Mouse (Mus musculus): ENCODE results near the gene Psme2b. TPM values are rescaled to one million over a fixed set of nuclear protein-coding genes. Genes with fewer than 3 reads are reported as not detected.
"Not testable (repeated sequence)": the region's sequence is repeated elsewhere in the genome, so short reads cannot be mapped to it uniquely, and the experiment has no call there.

The Psme2b gene
- polyA plus RNA-seq (2015; fragmentation: Nextera tagmentation; extraction: Ambion mirVana), result 5.0 and 7.2 TPM in 2 replicates

DNA sequence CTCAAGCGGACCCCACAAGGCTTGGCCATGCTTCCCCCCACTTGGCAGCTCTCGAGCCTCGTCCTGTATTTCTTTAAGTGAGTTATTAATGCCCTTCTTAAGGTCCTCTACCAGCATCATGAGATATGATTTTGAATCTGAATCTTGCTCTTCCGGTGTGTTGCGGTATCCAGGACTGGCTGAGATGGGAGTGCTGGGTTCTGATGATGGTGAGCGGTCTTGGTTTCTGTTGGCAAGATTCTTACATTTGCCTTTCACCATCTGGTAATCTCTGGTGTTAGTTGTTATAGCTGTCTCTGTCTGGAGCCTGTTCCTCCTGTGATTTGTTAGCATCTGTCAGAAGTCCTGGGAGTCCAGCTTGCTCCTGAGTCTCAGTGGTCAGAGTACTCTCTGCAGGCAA is at the start of gene Psme2b:
Gene Psme2b, minus strand, starts transcription at position 101 of the 400 bp plus-strand sequence.
- not testable (repeated sequence) for H3K4me1 ChIP-seq (ENCODE audit: insufficient read depth, low read depth, low read length); H3K9me3 ChIP-seq (ENCODE audit: low read length); H3K4me3 ChIP-seq (ENCODE audit: low read depth, low read length); H3K36me3 ChIP-seq (ENCODE audit: insufficient read depth, low read length); ATAC-seq; H3K9ac ChIP-seq (replicated peaks; ENCODE audit: low read depth); DNase-seq (ENCODE audit: low spot score); H3K27ac ChIP-seq (ENCODE audit: low read length); H3K4me2 ChIP-seq (replicated peaks; ENCODE audit: low read depth, low read length); H3K27me3 ChIP-seq (replicated peaks; ENCODE audit: insufficient read depth, low read length)
- WGBS, result 88% methylated on average over 6 of the region's 6 CpGs

GRCm38 (mm10) chr11:48994018-48994417 is 48.0 kb upstream of the Psme2b start, which contains the start of gene Tgtp1:
Tgtp1 (minus strand) TSS chr11:48994172.
- H3K9ac ChIP-seq (replicated peaks; ENCODE audit: low read depth); H3K27ac ChIP-seq (ENCODE audit: low read length); H3K9me3 ChIP-seq (ENCODE audit: low read length); H3K36me3 ChIP-seq (ENCODE audit: insufficient read depth, low read length); H3K4me3 ChIP-seq (ENCODE audit: low read depth, low read length); H3K4me1 ChIP-seq (ENCODE audit: insufficient read depth, low read depth, low read length); H3K27me3 ChIP-seq (replicated peaks; ENCODE audit: insufficient read depth, low read length); H3K4me2 ChIP-seq (replicated peaks; ENCODE audit: low read depth, low read length): not testable (repeated sequence)
- DNase-seq (ENCODE audit: low spot score), result peak; percentile 25
- WGBS, result 11% methylated on average over 2 of the region's 2 CpGs
- ATAC-seq, result peak; percentile 52

GRCm38 (mm10) chr11:48993296-48993695 is 47.3 kb upstream of the Psme2b start:
- H3K27me3 ChIP-seq (replicated peaks; ENCODE audit: insufficient read depth, low read length); H3K9me3 ChIP-seq (ENCODE audit: low read length); H3K9ac ChIP-seq (replicated peaks; ENCODE audit: low read depth); H3K27ac ChIP-seq (ENCODE audit: low read length); DNase-seq (ENCODE audit: low spot score); H3K4me2 ChIP-seq (replicated peaks; ENCODE audit: low read depth, low read length); H3K4me3 ChIP-seq (ENCODE audit: low read depth, low read length); H3K36me3 ChIP-seq (ENCODE audit: insufficient read depth, low read length); H3K4me1 ChIP-seq (ENCODE audit: insufficient read depth, low read depth, low read length); ATAC-seq: not testable (repeated sequence)
- 22% methylated on average over 10 of the region's 10 CpGs for WGBS

GRCm38 (mm10) chr11:48991740-48992520 is 45.9 kb upstream of the Psme2b start, which contains the start of gene Gm12185:
Gm12185 (minus strand) TSS chr11:48992226.
- not testable (repeated sequence) for H3K36me3 ChIP-seq (ENCODE audit: insufficient read depth, low read length); H3K9me3 ChIP-seq (ENCODE audit: low read length); H3K4me1 ChIP-seq (ENCODE audit: insufficient read depth, low read depth, low read length); ATAC-seq; H3K27me3 ChIP-seq (replicated peaks; ENCODE audit: insufficient read depth, low read length); H3K4me3 ChIP-seq (ENCODE audit: low read depth, low read length); H3K4me2 ChIP-seq (replicated peaks; ENCODE audit: low read depth, low read length); H3K9ac ChIP-seq (replicated peaks; ENCODE audit: low read depth); H3K27ac ChIP-seq (ENCODE audit: low read length)
- 39% methylated on average over 4 of the region's 4 CpGs for WGBS
- peak; percentile 41 for DNase-seq (ENCODE audit: low spot score)

DNA sequence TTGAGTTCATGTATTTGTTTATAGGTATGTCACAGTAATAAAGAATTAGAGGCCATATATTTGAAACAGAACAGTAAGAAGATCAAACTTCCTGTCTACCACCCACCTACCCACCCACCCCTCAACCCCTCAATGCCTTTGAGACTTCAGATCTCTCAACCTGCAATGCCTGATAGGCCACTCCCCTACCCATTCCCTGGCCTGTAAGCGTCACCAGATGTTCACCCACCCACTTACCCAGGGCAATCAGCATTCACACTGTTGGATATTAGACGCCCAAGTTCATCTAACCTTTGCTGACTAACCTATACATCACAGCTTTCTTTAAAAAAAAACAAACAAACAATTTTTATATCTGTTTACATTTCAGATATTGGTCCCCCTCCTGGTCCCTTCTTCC is 44.0 kb upstream of the Psme2b start:
- not testable (repeated sequence) for H3K9me3 ChIP-seq (ENCODE audit: low read length); H3K9ac ChIP-seq (replicated peaks; ENCODE audit: low read depth); H3K27ac ChIP-seq (ENCODE audit: low read length); H3K4me1 ChIP-seq (ENCODE audit: insufficient read depth, low read depth, low read length); DNase-seq (ENCODE audit: low spot score); H3K4me2 ChIP-seq (replicated peaks; ENCODE audit: low read depth, low read length); H3K27me3 ChIP-seq (replicated peaks; ENCODE audit: insufficient read depth, low read length); H3K36me3 ChIP-seq (ENCODE audit: insufficient read depth, low read length); ATAC-seq; H3K4me3 ChIP-seq (ENCODE audit: low read depth, low read length)
- 63% methylated on average over 2 of the region's 2 CpGs for WGBS

- not testable (repeated sequence) for H3K36me3 ChIP-seq (ENCODE audit: insufficient read depth, low read length); DNase-seq (ENCODE audit: low spot score); H3K4me1 ChIP-seq (ENCODE audit: insufficient read depth, low read depth, low read length); H3K4me2 ChIP-seq (replicated peaks; ENCODE audit: low read depth, low read length); H3K27ac ChIP-seq (ENCODE audit: low read length); ATAC-seq; H3K9me3 ChIP-seq (ENCODE audit: low read length); H3K9ac ChIP-seq (replicated peaks; ENCODE audit: low read depth); H3K4me3 ChIP-seq (ENCODE audit: low read depth, low read length); H3K27me3 ChIP-seq (replicated peaks; ENCODE audit: insufficient read depth, low read length)
- 59% methylated on average over 2 of the region's 3 CpGs for WGBS
Observed at GRCm38 (mm10) chr11:48988219-48988618, 42.2 kb upstream of the Psme2b start.

DNA sequence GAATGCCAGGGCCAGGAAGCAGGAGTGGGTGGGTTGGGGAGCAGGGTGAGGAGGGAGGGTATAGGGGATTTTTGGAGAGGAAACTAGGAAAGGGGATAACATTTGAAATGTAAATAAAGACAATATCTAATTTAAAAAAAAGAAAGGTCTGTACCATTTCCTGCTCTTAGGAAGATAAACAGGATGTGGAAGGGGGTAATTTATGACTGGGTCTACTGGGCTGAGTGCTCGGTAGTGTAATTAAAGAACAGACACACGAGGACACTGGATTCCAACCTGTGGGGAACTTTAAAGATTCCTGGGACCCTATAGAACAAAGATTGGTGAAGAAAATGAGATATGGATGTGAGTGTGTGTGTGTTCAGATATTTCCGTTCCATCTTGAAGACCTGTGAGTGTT is 36.9 kb upstream of the Psme2b start:
- H3K9me3 ChIP-seq (ENCODE audit: low read length); H3K4me1 ChIP-seq (ENCODE audit: insufficient read depth, low read depth, low read length); DNase-seq (ENCODE audit: low spot score); H3K4me2 ChIP-seq (replicated peaks; ENCODE audit: low read depth, low read length); H3K9ac ChIP-seq (replicated peaks; ENCODE audit: low read depth); H3K27me3 ChIP-seq (replicated peaks; ENCODE audit: insufficient read depth, low read length); H3K4me3 ChIP-seq (ENCODE audit: low read depth, low read length); H3K27ac ChIP-seq (ENCODE audit: low read length); H3K36me3 ChIP-seq (ENCODE audit: insufficient read depth, low read length): not testable (repeated sequence)
- peak; percentile 24; the same call in 1 of the 2 replicates for ATAC-seq
- no CpG with 5 or more reads among the region's 3 CpGs for WGBS

- no CpG with 5 or more reads among the region's 5 CpGs for WGBS
- H3K9ac ChIP-seq (replicated peaks; ENCODE audit: low read depth); H3K4me1 ChIP-seq (ENCODE audit: insufficient read depth, low read depth, low read length); H3K4me2 ChIP-seq (replicated peaks; ENCODE audit: low read depth, low read length); H3K27ac ChIP-seq (ENCODE audit: low read length); H3K36me3 ChIP-seq (ENCODE audit: insufficient read depth, low read length); H3K4me3 ChIP-seq (ENCODE audit: low read depth, low read length); H3K9me3 ChIP-seq (ENCODE audit: low read length); DNase-seq (ENCODE audit: low spot score); H3K27me3 ChIP-seq (replicated peaks; ENCODE audit: insufficient read depth, low read length); ATAC-seq: not testable (repeated sequence)
Observed at GRCm38 (mm10) chr11:48980052-48980451, 34.1 kb upstream of the Psme2b start.

GRCm38 (mm10) chr11:48979251-48979650 is 33.3 kb upstream of the Psme2b start, which contains the start of gene 9930111J21Rik1:
9930111J21Rik1 (minus strand) TSS chr11:48979398.
- not testable (repeated sequence) for H3K4me3 ChIP-seq (ENCODE audit: low read depth, low read length); H3K36me3 ChIP-seq (ENCODE audit: insufficient read depth, low read length); H3K9ac ChIP-seq (replicated peaks; ENCODE audit: low read depth); DNase-seq (ENCODE audit: low spot score); H3K27ac ChIP-seq (ENCODE audit: low read length); H3K4me1 ChIP-seq (ENCODE audit: insufficient read depth, low read depth, low read length); H3K27me3 ChIP-seq (replicated peaks; ENCODE audit: insufficient read depth, low read length); H3K4me2 ChIP-seq (replicated peaks; ENCODE audit: low read depth, low read length); H3K9me3 ChIP-seq (ENCODE audit: low read length)
- ATAC-seq, result peak; percentile 85
- no CpG with 5 or more reads among the region's 3 CpGs for WGBS

All from lung, postnatal 0 days (tissue).